Mouse (Mus musculus): ENCODE results near the gene Ube3b.

DNA sequence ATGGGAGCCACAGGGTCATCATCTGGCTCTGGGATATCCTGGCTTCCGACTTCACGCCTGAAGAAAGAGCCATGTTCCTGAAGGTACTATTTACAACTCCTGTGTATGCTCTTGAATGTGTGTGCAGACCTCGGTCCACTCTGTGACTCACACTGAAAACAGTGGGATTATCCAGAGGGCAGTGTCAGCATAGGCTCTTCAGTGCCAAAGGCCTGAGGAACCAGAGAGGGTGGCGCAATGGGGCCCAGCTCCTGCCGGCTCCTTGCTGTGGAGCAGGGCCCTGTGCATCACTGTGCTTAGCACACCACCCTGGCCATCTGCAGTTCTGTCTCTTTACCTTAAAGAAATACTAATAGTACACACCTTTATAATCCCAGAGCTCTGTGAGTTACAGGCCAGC lies 35.2 kb downstream of the Ube3b start:
- TF ChIP-seq POLR2A (IDR thresholded peaks at IDR 0.05; ENCODE audit: extremely low read depth, insufficient read depth, low read length) (no peak), CTCF (IDR thresholded peaks at IDR 0.05; ENCODE audit: low read depth, low read length) (no peak)
